Mouse (Mus musculus) heart, adult 2 months (tissue): ENCODE results near the gene Gm10643. TPM values are rescaled to one million over a fixed set of nuclear protein-coding genes. Genes with fewer than 3 reads are reported as not detected.
A peak's percentile ranks its signal among the peaks of the same experiment; 100 is the strongest.

Experiments
- DNase-seq, 2 experiments: peaks; one replicate each; pipeline ENCODE4 v3.0.0; 2021
- H3K27ac ChIP-seq: fragments of 200-600 bp; 2 replicates; pipeline ENCODE4 v1.8.1; 2022
- H3K27me3 ChIP-seq: fragments of 200-500 bp; 2 replicates; pipeline ENCODE4 v1.6.1; 2012; ENCODE audit warnings: mild to moderate bottlenecking, low read length, inconsistent platforms, mixed read lengths; ENCODE audit not compliant: control insufficient read depth, insufficient read depth
- H3K36me3 ChIP-seq: fragments of 200-500 bp; 2 replicates; pipeline ENCODE4 v1.6.1; 2012; ENCODE audit warnings: low read length, inconsistent platforms; ENCODE audit not compliant: control insufficient read depth, insufficient read depth
- H3K4me1 ChIP-seq: fragments of 200-500 bp; 2 replicates; pipeline ENCODE4 v1.6.1; 2011; ENCODE audit warnings: low read length; ENCODE audit not compliant: control insufficient read depth, insufficient read depth
- H3K4me3 ChIP-seq: fragments of 200-600 bp; 2 replicates; pipeline ENCODE4 v1.8.1; 2022
- H3K79me2 ChIP-seq: fragments of 200-500 bp; replicated peaks from 2 replicates; pipeline ENCODE4 v1.6.1; 2012; ENCODE audit warnings: mild to moderate bottlenecking, inconsistent platforms, low read length, moderate library complexity, mixed read lengths; ENCODE audit not compliant: control insufficient read depth, insufficient read depth
- H3K9ac ChIP-seq: fragments of 200-500 bp; 2 replicates; pipeline ENCODE4 v1.6.1; 2012; ENCODE audit warnings: low read depth, mild to moderate bottlenecking, control low read depth, inconsistent platforms, low read length, mixed read lengths
- CTCF ChIP-seq: fragments of 200-600 bp; IDR thresholded peaks from 2 replicates; pipeline ENCODE4 v1.8.1; 2022; ENCODE audit warnings: antibody characterized with exemption, mild to moderate bottlenecking, moderate library complexity
- EP300 ChIP-seq: fragments of 200-500 bp; IDR thresholded peaks from 2 replicates; pipeline ENCODE4 v1.6.1; 2011; ENCODE audit warnings: low read depth, low read length, control low read depth; ENCODE audit not compliant: insufficient read depth
- POLR2A ChIP-seq: fragments of 200-500 bp; IDR thresholded peaks from 2 replicates; pipeline ENCODE4 v1.6.1; 2011; ENCODE audit warnings: mild to moderate bottlenecking, low read depth, low read length, control low read depth; ENCODE audit not compliant: insufficient read depth
- WGBS: fragments of 180-500 bp; shearing (Covaris S2); methylation state at CpG from one replicate; pipeline ENCODE4 v1.1.7; 2018; 5-methylcytosine and 5-hydroxymethylcytosine counted together
- intact Hi-C: fragments of 180-260 bp; cut with DNase I; formaldehyde crosslinking; loops from one replicate; pipeline ENCODE4 v1.15.1; 2025
- polyA plus RNA-seq: library from polyadenylated mRNA; depleted of rRNA; stranded (reverse); fragments of >200 nt; gene quantifications from 2 replicates; pipeline ENCODE4 v1.2.3, GENCODE M21; 2012
- total RNA-seq, 2 experiments: library from RNA; stranded (reverse); gene quantifications; 2 replicates each; pipeline ENCODE4 v1.2.3; 2021

The Gm10643 gene
- total and polyA plus RNA-seq, 3 experiments = 2.1 to 4.8 (median 3.6) TPM

GRCm38 (mm10) chr8:84029272-84029671 is 35.7 kb downstream of the Gm10643 start:
- no peak for TF ChIP-seq EP300
- TF ChIP-seq POLR2A = no peak
- TF ChIP-seq CTCF = no peak
- intact Hi-C loops = no loop called here
- Histone ChIP-seq H3K9ac (no peak overlapping the region), H3K79me2 (no peaks in the 10 kb centered on the region), H3K27ac (no peak overlapping the region), H3K27me3 (no peaks in the 10 kb centered on the region), H3K4me1 (no peaks in the 10 kb centered on the region), H3K36me3 (no peaks in the 10 kb centered on the region), H3K4me3 (no peak overlapping the region)
- DNase-seq = no peak
- 81% methylated on average over 5 of the region's 5 CpGs for WGBS

GRCm38 (mm10) chr8:84027449-84027848 is 37.5 kb downstream of the Gm10643 start:
- TF ChIP-seq POLR2A (no peak), EP300 (no peak), CTCF (no peak)

GRCm38 (mm10) chr8:84025863-84026262 is 39.1 kb downstream of the Gm10643 start:
- H3K4me3 ChIP-seq = peak overlapping the region; percentile 37
- H3K36me3 ChIP-seq = peaks cover 4% of the 10 kb centered on the region; the same call in 1 of the 2 replicates
- no peaks in the 10 kb centered on the region; the same call in 1 of the 2 replicates for H3K27me3 ChIP-seq
- H3K4me1 ChIP-seq = peaks cover 9% of the 10 kb centered on the region
- H3K9ac ChIP-seq = peak overlapping the region; percentile 21; the same call in 1 of the 2 replicates
- no peak overlapping the region for H3K27ac ChIP-seq
- DNase-seq = peak; percentile 43 to 62
- TF ChIP-seq EP300 (no peak), POLR2A (no peak), CTCF (no peak)
- intact Hi-C loops = loop anchor here (2.0 kb wide), 1 partner anchor 15 kb away; no protein-coding TSS in a partner anchor
- WGBS = 4% methylated on average over 41 of the region's 41 CpGs
- H3K79me2 ChIP-seq = no peaks in the 10 kb centered on the region

More at GRCm38 (mm10) chr8:84027449-84027848, 37.5 kb downstream of the Gm10643 start:
- no peak for DNase-seq
- no peaks in the 10 kb centered on the region for H3K79me2 ChIP-seq
- peaks cover 9% of the 10 kb centered on the region for H3K4me1 ChIP-seq
- no peak overlapping the region for H3K9ac ChIP-seq
- no peak overlapping the region for H3K27ac ChIP-seq
- intact Hi-C loops = no loop called here
- H3K36me3 ChIP-seq = peaks cover 4% of the 10 kb centered on the region; the same call in 1 of the 2 replicates
- H3K27me3 ChIP-seq = no peaks in the 10 kb centered on the region
- WGBS = 14% methylated on average over 10 of the region's 10 CpGs
- no peak overlapping the region for H3K4me3 ChIP-seq

- 28% methylated on average over 10 of the region's 10 CpGs for WGBS
- Histone ChIP-seq H3K36me3 (peaks cover 4% of the 10 kb centered on the region; the same call in 1 of the 2 replicates), H3K4me3 (no peak overlapping the region), H3K79me2 (no peaks in the 10 kb centered on the region), H3K27me3 (no peaks in the 10 kb centered on the region; the same call in 1 of the 2 replicates), H3K9ac (no peak overlapping the region), H3K4me1 (peaks cover 9% of the 10 kb centered on the region), H3K27ac (no peak overlapping the region)
- intact Hi-C loops = loop anchor here (2.0 kb wide), 1 partner anchor 13 kb away; no protein-coding TSS in a partner anchor
- DNase-seq = peak; percentile 43 to 62
- TF ChIP-seq POLR2A (no peak), CTCF (peak; percentile 72)
Observed at GRCm38 (mm10) chr8:84024171-84024570, 40.8 kb downstream of the Gm10643 start.

GRCm38 (mm10) chr8:84023631-84024030 is 41.3 kb downstream of the Gm10643 start:
- Histone ChIP-seq H3K79me2 (no peaks in the 10 kb centered on the region), H3K27ac (peak overlapping the region; percentile 67), H3K9ac (no peak overlapping the region), H3K4me3 (peak overlapping the region; percentile 13; the same call in 1 of the 2 replicates), H3K27me3 (no peaks in the 10 kb centered on the region; the same call in 1 of the 2 replicates), H3K36me3 (peaks cover 4% of the 10 kb centered on the region; the same call in 1 of the 2 replicates), H3K4me1 (peaks cover 9% of the 10 kb centered on the region)
- DNase-seq = no peak
- TF ChIP-seq POLR2A (no peak), CTCF (no peak), EP300 (no peak)
- intact Hi-C loops = loop anchor here (2.0 kb wide), 1 partner anchor 13 kb away; no protein-coding TSS in a partner anchor
- WGBS = 37% methylated on average over 1 of the region's 1 CpGs

- peaks cover 9% of the 10 kb centered on the region for H3K4me1 ChIP-seq
- DNase-seq = peak; percentile 80 to 87
- no peaks in the 10 kb centered on the region for H3K79me2 ChIP-seq
- 3% methylated on average over 5 of the region's 5 CpGs for WGBS
- peaks cover 4% of the 10 kb centered on the region; the same call in 1 of the 2 replicates for H3K36me3 ChIP-seq
- H3K9ac ChIP-seq = no peak overlapping the region
- intact Hi-C loops = no loop called here
- peak overlapping the region; percentile 13; the same call in 1 of the 2 replicates for H3K4me3 ChIP-seq
- TF ChIP-seq POLR2A (no peak), EP300 (peak; percentile 78), CTCF (no peak)
- peak overlapping the region; percentile 67 for H3K27ac ChIP-seq
- no peaks in the 10 kb centered on the region; the same call in 1 of the 2 replicates for H3K27me3 ChIP-seq
Observed at GRCm38 (mm10) chr8:84023085-84023484, 41.9 kb downstream of the Gm10643 start.
